Mouse (Mus musculus) heart, adult 2 months (tissue): Measurements from ENCODE around the gene Osbpl5. TPM values are rescaled to one million over a fixed set of nuclear protein-coding genes. Genes with fewer than 3 reads are reported as not detected.

Source experiments
- DNase-seq, 2 experiments: peaks; one replicate each; pipeline ENCODE4 v3.0.0; 2021
- H3K27ac ChIP-seq: fragments of 200-600 bp; 2 replicates; pipeline ENCODE4 v1.8.1; 2022
- H3K27me3 ChIP-seq: fragments of 200-500 bp; 2 replicates; pipeline ENCODE4 v1.6.1; 2012; ENCODE audit warnings: mild to moderate bottlenecking, low read length, inconsistent platforms, mixed read lengths; ENCODE audit not compliant: control insufficient read depth, insufficient read depth
- H3K36me3 ChIP-seq: fragments of 200-500 bp; 2 replicates; pipeline ENCODE4 v1.6.1; 2012; ENCODE audit warnings: low read length, inconsistent platforms; ENCODE audit not compliant: control insufficient read depth, insufficient read depth
- H3K4me1 ChIP-seq: fragments of 200-500 bp; 2 replicates; pipeline ENCODE4 v1.6.1; 2011; ENCODE audit warnings: low read length; ENCODE audit not compliant: control insufficient read depth, insufficient read depth
- H3K4me3 ChIP-seq: fragments of 200-600 bp; 2 replicates; pipeline ENCODE4 v1.8.1; 2022
- H3K79me2 ChIP-seq: fragments of 200-500 bp; replicated peaks from 2 replicates; pipeline ENCODE4 v1.6.1; 2012; ENCODE audit warnings: mild to moderate bottlenecking, inconsistent platforms, low read length, moderate library complexity, mixed read lengths; ENCODE audit not compliant: control insufficient read depth, insufficient read depth
- H3K9ac ChIP-seq: fragments of 200-500 bp; 2 replicates; pipeline ENCODE4 v1.6.1; 2012; ENCODE audit warnings: low read depth, mild to moderate bottlenecking, control low read depth, inconsistent platforms, low read length, mixed read lengths
- CTCF ChIP-seq: fragments of 200-600 bp; IDR thresholded peaks from 2 replicates; pipeline ENCODE4 v1.8.1; 2022; ENCODE audit warnings: antibody characterized with exemption, mild to moderate bottlenecking, moderate library complexity
- EP300 ChIP-seq: fragments of 200-500 bp; IDR thresholded peaks from 2 replicates; pipeline ENCODE4 v1.6.1; 2011; ENCODE audit warnings: low read depth, low read length, control low read depth; ENCODE audit not compliant: insufficient read depth
- POLR2A ChIP-seq: fragments of 200-500 bp; IDR thresholded peaks from 2 replicates; pipeline ENCODE4 v1.6.1; 2011; ENCODE audit warnings: mild to moderate bottlenecking, low read depth, low read length, control low read depth; ENCODE audit not compliant: insufficient read depth
- WGBS: fragments of 180-500 bp; shearing (Covaris S2); methylation state at CpG from one replicate; pipeline ENCODE4 v1.1.7; 2018; 5-methylcytosine and 5-hydroxymethylcytosine counted together
- intact Hi-C: fragments of 180-260 bp; cut with DNase I; formaldehyde crosslinking; loops from one replicate; pipeline ENCODE4 v1.15.1; 2025
- polyA plus RNA-seq: library from polyadenylated mRNA; depleted of rRNA; stranded (reverse); fragments of >200 nt; gene quantifications from 2 replicates; pipeline ENCODE4 v1.2.3, GENCODE M21; 2012
- total RNA-seq, 2 experiments: library from RNA; stranded (reverse); gene quantifications; 2 replicates each; pipeline ENCODE4 v1.2.3; 2021

The Osbpl5 gene
- total and polyA plus RNA-seq, 3 experiments, result 14.8 to 21.3 (median 18.0) TPM

GRCm38 (mm10) chr7:143722646-143723045 lies 34.1 kb downstream of the Osbpl5 start:
- Histone ChIP-seq H3K79me2 (no peaks in the 10 kb centered on the region), H3K27me3 (no peaks in the 10 kb centered on the region), H3K4me3 (no peak overlapping the region), H3K9ac (no peak overlapping the region), H3K27ac (no peak overlapping the region), H3K4me1 (no peaks in the 10 kb centered on the region; the same call in 1 of the 2 replicates), H3K36me3 (no peaks in the 10 kb centered on the region)
- TF ChIP-seq CTCF, result no peak
- no peak for TF ChIP-seq EP300
- TF ChIP-seq POLR2A, result no peak
- DNase-seq, result no peak
- 66% methylated on average over 5 of the region's 5 CpGs for WGBS
- intact Hi-C loops, result no loop called here

GRCm38 (mm10) chr7:143717811-143718210 lies 39.0 kb downstream of the Osbpl5 start:
- Histone ChIP-seq H3K4me1 (no peaks in the 10 kb centered on the region; the same call in 1 of the 2 replicates), H3K4me3 (no peak overlapping the region), H3K27me3 (no peaks in the 10 kb centered on the region), H3K9ac (no peak overlapping the region), H3K79me2 (no peaks in the 10 kb centered on the region), H3K27ac (no peak overlapping the region), H3K36me3 (no peaks in the 10 kb centered on the region)
- DNase-seq, result no peak
- WGBS, result 71% methylated on average over 1 of the region's 1 CpGs
- TF ChIP-seq CTCF (no peak), POLR2A (no peak), EP300 (no peak)
- intact Hi-C loops, result no loop called here

GRCm38 (mm10) chr7:143713421-143713820 lies 43.4 kb downstream of the Osbpl5 start:
- Histone ChIP-seq H3K27ac (no peak overlapping the region), H3K79me2 (no peaks in the 10 kb centered on the region), H3K4me3 (no peak overlapping the region), H3K27me3 (no peaks in the 10 kb centered on the region), H3K9ac (no peak overlapping the region), H3K36me3 (no peaks in the 10 kb centered on the region), H3K4me1 (no peaks in the 10 kb centered on the region; the same call in 1 of the 2 replicates)
- intact Hi-C loops, result no loop called here
- TF ChIP-seq EP300 (no peak), POLR2A (no peak), CTCF (no peak)
- DNase-seq, result no peak
- 81% methylated on average over 4 of the region's 4 CpGs for WGBS

GRCm38 (mm10) chr7:143712771-143713348 lies 43.9 kb downstream of the Osbpl5 start:
- Histone ChIP-seq H3K27ac (no peak overlapping the region), H3K27me3 (no peaks in the 10 kb centered on the region), H3K79me2 (no peaks in the 10 kb centered on the region), H3K4me3 (no peak overlapping the region), H3K9ac (no peak overlapping the region), H3K36me3 (no peaks in the 10 kb centered on the region), H3K4me1 (no peaks in the 10 kb centered on the region)
- TF ChIP-seq POLR2A (no peak), EP300 (no peak), CTCF (no peak)
- WGBS, result 79% methylated on average over 8 of the region's 8 CpGs
- no peak for DNase-seq
- intact Hi-C loops, result no loop called here

- no peak overlapping the region for H3K27ac ChIP-seq
These were observed 44.8 kb downstream of the Osbpl5 start for GRCm38 (mm10) chr7:143712023-143712422.

GRCm38 (mm10) chr7:143711381-143711780 lies 45.4 kb downstream of the Osbpl5 start:
- no peak overlapping the region for H3K27ac ChIP-seq
- WGBS, result 78% methylated on average over 7 of the region's 7 CpGs
- DNase-seq, result no peak
- H3K79me2 ChIP-seq, result no peaks in the 10 kb centered on the region
- no peaks in the 10 kb centered on the region for H3K36me3 ChIP-seq
- no peaks in the 10 kb centered on the region for H3K27me3 ChIP-seq
- no peak overlapping the region for H3K4me3 ChIP-seq
- no peak overlapping the region for H3K9ac ChIP-seq
- TF ChIP-seq EP300 (no peak), CTCF (no peak), POLR2A (no peak)
- intact Hi-C loops, result no loop called here
- H3K4me1 ChIP-seq, result no peaks in the 10 kb centered on the region

More at GRCm38 (mm10) chr7:143712023-143712422, 44.8 kb downstream of the Osbpl5 start:
- no peak for DNase-seq
- H3K36me3 ChIP-seq, result no peaks in the 10 kb centered on the region
- H3K79me2 ChIP-seq, result no peaks in the 10 kb centered on the region
- H3K27me3 ChIP-seq, result no peaks in the 10 kb centered on the region
- H3K9ac ChIP-seq, result no peak overlapping the region
- H3K4me3 ChIP-seq, result no peak overlapping the region
- WGBS, result 68% methylated on average over 4 of the region's 4 CpGs
- H3K4me1 ChIP-seq, result no peaks in the 10 kb centered on the region
- intact Hi-C loops, result no loop called here
- no peak for TF ChIP-seq POLR2A
- no peak for TF ChIP-seq EP300
- no peak for TF ChIP-seq CTCF
